Mouse (Mus musculus) neural tube, embryonic 11.5 days (tissue): ENCODE data around the gene Zbtb45. TPM values are rescaled to one million over a fixed set of nuclear protein-coding genes. Genes with fewer than 3 reads are reported as not detected.

Experiments
- ATAC-seq: fragments of 200-750 bp; cut with Nextera tagmentation; 2 replicates; pipeline ENCODE4 v1.8.0; 2017; ENCODE audit warnings: moderate number of reproducible peaks, mild to moderate bottlenecking, moderate TSS enrichment, moderate library complexity; ENCODE audit not compliant: insufficient read depth, low FRiP score, low TSS enrichment
- DNase-seq: peaks from one replicate; pipeline ENCODE4 v3.0.0-alpha.2; 2015; ENCODE audit warnings: low spot score
- H3K27ac ChIP-seq: fragments of 300-500 bp; sonication (generic); 2 replicates; pipeline ENCODE4 v1.5.1; 2014; ENCODE audit warnings: low read depth, mild to moderate bottlenecking, low read length
- H3K27me3 ChIP-seq: fragments of 300-500 bp; sonication (generic); 2 replicates; pipeline ENCODE4 v1.6.1; 2014; ENCODE audit warnings: mild to moderate bottlenecking, low read length, mixed read lengths; ENCODE audit not compliant: control insufficient read depth, insufficient read depth
- H3K36me3 ChIP-seq: fragments of 300-500 bp; sonication (generic); 2 replicates; pipeline ENCODE4 v1.6.1; 2014; ENCODE audit warnings: mild to moderate bottlenecking, low read length, moderate library complexity, mixed read lengths; ENCODE audit not compliant: control insufficient read depth, insufficient read depth
- H3K4me1 ChIP-seq: fragments of 300-500 bp; sonication (generic); 2 replicates; pipeline ENCODE4 v1.6.1; 2014; ENCODE audit warnings: low read length, mixed read lengths; ENCODE audit not compliant: control insufficient read depth, insufficient read depth
- H3K4me2 ChIP-seq: fragments of 300-500 bp; sonication (generic); 2 replicates; pipeline ENCODE4 v1.6.1; 2014; ENCODE audit warnings: low read depth, mild to moderate bottlenecking, moderate library complexity
- H3K4me3 ChIP-seq: fragments of 300-500 bp; sonication (generic); 2 replicates; pipeline ENCODE4 v1.5.1; 2014; ENCODE audit warnings: low read depth, low read length
- H3K9ac ChIP-seq: fragments of 300-500 bp; sonication (generic); 2 replicates; pipeline ENCODE4 v1.6.1; 2014; ENCODE audit warnings: mild to moderate bottlenecking, low read length
- H3K9me3 ChIP-seq: fragments of 300-500 bp; sonication (generic); 2 replicates; pipeline ENCODE4 v1.6.1; 2016; ENCODE audit warnings: low read length; ENCODE audit not compliant: control insufficient read depth
- WGBS: fragments of 180-500 bp; shearing (Covaris S2); extraction: QIAGEN DNeasy Blood & Tissue Kit; methylation state at CpG from one replicate; pipeline ENCODE4 v1.1.7; 2014; 5-methylcytosine and 5-hydroxymethylcytosine counted together
- polyA plus RNA-seq: library from polyadenylated mRNA; unstranded; fragments of >200 nt; fragmentation: Nextera tagmentation; extraction: Ambion mirVana; gene quantifications from 2 replicates; pipeline ENCODE4 v1.2.1, GENCODE M21; 2014

The Zbtb45 gene
- polyA plus RNA-seq, 1 experiment from 2014 or later: 33.5 TPM

- Histone ChIP-seq H3K9ac (no peak overlapping the region), H3K36me3 (no peaks in the 10 kb centered on the region), H3K27me3 (no peaks in the 10 kb centered on the region), H3K27ac (no peak overlapping the region), H3K4me2 (no peak overlapping the region), H3K4me1 (no peaks in the 10 kb centered on the region), H3K4me3 (no peak overlapping the region), H3K9me3 (no peaks in the 10 kb centered on the region)
- ATAC-seq: no peak
- WGBS: 70% methylated on average over 5 of the region's 5 CpGs
- no peak for DNase-seq
Observed at GRCm38 (mm10) chr7:12997230-12997629, 12.6 kb downstream of the Zbtb45 start.

- Histone ChIP-seq H3K4me3 (no peak overlapping the region), H3K9me3 (no peaks in the 10 kb centered on the region), H3K27me3 (no peaks in the 10 kb centered on the region), H3K9ac (no peak overlapping the region), H3K4me2 (no peak overlapping the region), H3K27ac (no peak overlapping the region), H3K36me3 (no peaks in the 10 kb centered on the region), H3K4me1 (no peaks in the 10 kb centered on the region)
- no peak for DNase-seq
- ATAC-seq: no peak
Observed at GRCm38 (mm10) chr7:12995862-12996261, 14.0 kb downstream of the Zbtb45 start.

- no peak overlapping the region for H3K4me3 ChIP-seq
- no peak overlapping the region for H3K9ac ChIP-seq
- DNase-seq (no peak), ATAC-seq (no peak)
- no peak overlapping the region for H3K27ac ChIP-seq
- WGBS: 87% methylated on average over 10 of the region's 10 CpGs
- no peaks in the 10 kb centered on the region for H3K4me1 ChIP-seq
- no peak overlapping the region for H3K4me2 ChIP-seq
- no peaks in the 10 kb centered on the region for H3K36me3 ChIP-seq
- H3K27me3 ChIP-seq: no peaks in the 10 kb centered on the region
- no peaks in the 10 kb centered on the region for H3K9me3 ChIP-seq
Observed at GRCm38 (mm10) chr7:12993148-12993547, 16.7 kb downstream of the Zbtb45 start.

GRCm38 (mm10) chr7:12992222-12992621, 17.6 kb downstream of the Zbtb45 start:
- Histone ChIP-seq H3K36me3 (no peaks in the 10 kb centered on the region), H3K9ac (no peak overlapping the region), H3K9me3 (no peaks in the 10 kb centered on the region), H3K4me3 (no peak overlapping the region), H3K27ac (no peak overlapping the region), H3K4me2 (no peak overlapping the region), H3K27me3 (no peaks in the 10 kb centered on the region), H3K4me1 (no peaks in the 10 kb centered on the region)
- no peak for ATAC-seq
- DNase-seq: no peak
- WGBS: 8% methylated on average over 3 of the region's 3 CpGs

GRCm38 (mm10) chr7:12987409-12988189, 22.2 kb downstream of the Zbtb45 start:
- H3K4me3 ChIP-seq: no peak overlapping the region
- ATAC-seq: no peak

GRCm38 (mm10) chr7:12986906-12987305, 22.9 kb downstream of the Zbtb45 start:
- WGBS: 92% methylated on average over 8 of the region's 8 CpGs
- no peak for DNase-seq
- ATAC-seq: no peak
- Histone ChIP-seq H3K9me3 (no peaks in the 10 kb centered on the region), H3K4me1 (no peaks in the 10 kb centered on the region), H3K27ac (no peak overlapping the region), H3K27me3 (no peaks in the 10 kb centered on the region), H3K9ac (no peak overlapping the region), H3K4me2 (no peak overlapping the region), H3K4me3 (no peak overlapping the region), H3K36me3 (no peaks in the 10 kb centered on the region)

More at GRCm38 (mm10) chr7:12987409-12988189, 22.2 kb downstream of the Zbtb45 start:
- Histone ChIP-seq H3K9me3 (no peaks in the 10 kb centered on the region), H3K27me3 (no peaks in the 10 kb centered on the region), H3K36me3 (no peaks in the 10 kb centered on the region), H3K9ac (no peak overlapping the region), H3K27ac (no peak overlapping the region), H3K4me1 (no peaks in the 10 kb centered on the region), H3K4me2 (no peak overlapping the region)
- WGBS: 86% methylated on average over 8 of the region's 8 CpGs
- no peak for DNase-seq

- H3K4me2 ChIP-seq: no peak overlapping the region
- H3K4me3 ChIP-seq: no peak overlapping the region
- no peaks in the 10 kb centered on the region for H3K4me1 ChIP-seq
- no peaks in the 10 kb centered on the region for H3K27me3 ChIP-seq
- no peak overlapping the region for H3K27ac ChIP-seq
- DNase-seq (no peak), ATAC-seq (no peak)
- no peak overlapping the region for H3K9ac ChIP-seq
- 96% methylated on average over 1 of the region's 1 CpGs for WGBS
- no peaks in the 10 kb centered on the region for H3K9me3 ChIP-seq
- no peaks in the 10 kb centered on the region for H3K36me3 ChIP-seq
Observed at GRCm38 (mm10) chr7:12985724-12986123, 24.1 kb downstream of the Zbtb45 start.

GRCm38 (mm10) chr7:12980291-12980690, 29.5 kb downstream of the Zbtb45 start:
- no peak for DNase-seq
- H3K27me3 ChIP-seq: no peaks in the 10 kb centered on the region
- peaks cover 8% of the 10 kb centered on the region; the same call in 1 of the 2 replicates for H3K4me1 ChIP-seq
- no peaks in the 10 kb centered on the region for H3K9me3 ChIP-seq
- H3K9ac ChIP-seq: no peak overlapping the region
- H3K27ac ChIP-seq: no peak overlapping the region
- 90% methylated on average over 7 of the region's 7 CpGs for WGBS
- no peak overlapping the region for H3K4me2 ChIP-seq
- H3K36me3 ChIP-seq: no peaks in the 10 kb centered on the region
- no peak for ATAC-seq
- H3K4me3 ChIP-seq: no peak overlapping the region

GRCm38 (mm10) chr7:12979776-12980175, 30.1 kb downstream of the Zbtb45 start:
- WGBS: 54% methylated on average over 6 of the region's 6 CpGs

More at GRCm38 (mm10) chr7:12979776-12980175, 30.1 kb downstream of the Zbtb45 start:
- H3K4me1 ChIP-seq: peaks cover 8% of the 10 kb centered on the region; the same call in 1 of the 2 replicates
- no peak overlapping the region for H3K9ac ChIP-seq
- no peak overlapping the region for H3K27ac ChIP-seq
- H3K4me3 ChIP-seq: no peak overlapping the region
- H3K9me3 ChIP-seq: no peaks in the 10 kb centered on the region
- no peak overlapping the region for H3K4me2 ChIP-seq
- DNase-seq (no peak), ATAC-seq (no peak)
- H3K36me3 ChIP-seq: no peaks in the 10 kb centered on the region
- H3K27me3 ChIP-seq: no peaks in the 10 kb centered on the region
